Comparison of ENCODE assay signal across 24 mouse cellular contexts in genomic region chr10:45324159-45324558, GRCm38 (mm10). TPM values are rescaled to one million over a fixed set of nuclear protein-coding genes. Genes with fewer than 3 reads are reported as not detected.
A peak's percentile ranks its signal among the peaks of the same experiment; 100 is the strongest.
DNase-seq lines count a peak whose midpoint lies in the region; ATAC-seq and TF ChIP-seq lines count a peak whose summit lies in the region.
"Had no signal": no experiment of that assay in that cellular context is flagged by ENCODE, and none has a peak within 500 bp of the region (broad histone marks: within the 10 kb centered on the region; RNA-seq: fewer than 3 reads in every experiment).

No protein-coding gene starts in this region.

- TF ChIP-seq POLR2A in brain, embryonic 14.5 days (IDR thresholded peaks at IDR 0.05; ENCODE audit: borderline replicate concordance, extremely low read depth, insufficient read depth, insufficient read length, poor library complexity, severe bottlenecking): no peak

- no peaks in the 10 kb centered on the region for H3K36me3 ChIP-seq in forebrain, embryonic 13.5 days (ENCODE audit: poor library complexity, severe bottlenecking)
- no peaks in the 10 kb centered on the region for H3K36me3 ChIP-seq in forebrain, postnatal 0 days (ENCODE audit: insufficient read depth)
- no peaks in the 10 kb centered on the region for H3K36me3 ChIP-seq in forebrain, embryonic 16.5 days (ENCODE audit: control insufficient read depth, insufficient read depth)
- H3K36me3 ChIP-seq in forebrain, embryonic 10.5 days (replicated peaks): no peaks in the 10 kb centered on the region
- H3K36me3 ChIP-seq: embryonic facial prominence, embryonic 13.5 days; embryonic facial prominence, embryonic 15.5 days had no signal

- no peak overlapping the region for H3K4me3 ChIP-seq in forebrain, embryonic 13.5 days
- H3K4me3 ChIP-seq in forebrain, postnatal 0 days (ENCODE audit: low read depth, low read length): no peak overlapping the region
- no peak overlapping the region for H3K4me3 ChIP-seq in forebrain, embryonic 16.5 days (replicated peaks; ENCODE audit: low read length)
- no peak overlapping the region for H3K4me3 ChIP-seq in forebrain, embryonic 10.5 days
- H3K4me3 ChIP-seq: embryonic facial prominence, embryonic 13.5 days; embryonic facial prominence, embryonic 15.5 days; erythroblast, embryonic 14.5 days had no signal

- no peak overlapping the region for H3K27ac ChIP-seq in forebrain, embryonic 13.5 days
- no peak overlapping the region for H3K27ac ChIP-seq in forebrain, postnatal 0 days (ENCODE audit: low read depth, low read length)
- H3K27ac ChIP-seq in forebrain, embryonic 16.5 days (ENCODE audit: low read length): no peak overlapping the region
- H3K27ac ChIP-seq in forebrain, embryonic 10.5 days: no peak overlapping the region
- H3K27ac ChIP-seq: embryonic facial prominence, embryonic 13.5 days; embryonic facial prominence, embryonic 15.5 days had no signal

- peaks cover 20% of the 10 kb centered on the region for H3K27me3 ChIP-seq in forebrain, embryonic 13.5 days
- no peaks in the 10 kb centered on the region for H3K27me3 ChIP-seq in forebrain, postnatal 0 days (ENCODE audit: insufficient read depth, low read length)
- no peaks in the 10 kb centered on the region for H3K27me3 ChIP-seq in forebrain, embryonic 16.5 days (replicated peaks; ENCODE audit: control insufficient read depth, insufficient read depth, low read length)
- H3K27me3 ChIP-seq in forebrain, embryonic 10.5 days (ENCODE audit: poor library complexity, severe bottlenecking): 0 out of 2 replicates have a peak, but pooled peaks cover 4% of the 10 kb centered on the region
- H3K27me3 ChIP-seq: embryonic facial prominence, embryonic 13.5 days; embryonic facial prominence, embryonic 15.5 days; Patski had no signal

- ATAC-seq in forebrain, embryonic 13.5 days: peak; percentile 48; the same call in 1 of the 2 replicates
- ATAC-seq in forebrain, postnatal 0 days: no peak
- peak; percentile 45; the same call in 1 of the 2 replicates for ATAC-seq in forebrain, embryonic 16.5 days
- ATAC-seq: activated CD4-positive, CD25-positive, alpha-beta regulatory T cell, adult 4 months; Patski had no signal

- DNase-seq in forebrain, postnatal 0 days: no peak
- DNase-seq in forebrain, embryonic 10.5 days (ENCODE audit: extremely low spot score, low spot score): no peak
- peak; percentile 86 for DNase-seq in Muller cell, postnatal 12 days (ENCODE audit: inconsistent ontology term)
- DNase-seq in brain, embryonic 14.5 days (ENCODE audit: low read depth): peak; percentile 62
- no peak for DNase-seq in thymus, postnatal 14 days
- DNase-seq: adrenal gland, adult 8-10 months; adrenal gland, postnatal 14 days; adrenal gland, postnatal 36 days; cerebellum, adult 11 months; cerebellum, adult 18-20 months; cerebellum, adult 8-10 months; cerebellum, adult 9-11 months; cerebellum, postnatal 14 days; cerebellum, postnatal 36 days; embryo, embryonic 11 days had no signal

- TF ChIP-seq CTCF in forebrain, postnatal 0 days (IDR thresholded peaks at IDR 0.05; ENCODE audit: low read depth): no peak
- no peak for TF ChIP-seq CTCF in brain, embryonic 14.5 days (IDR thresholded peaks at IDR 0.05; ENCODE audit: borderline replicate concordance, extremely low read depth, insufficient read depth, insufficient read length)

- H3K9ac ChIP-seq in forebrain, embryonic 13.5 days: no peak overlapping the region
- H3K9ac ChIP-seq in forebrain, postnatal 0 days: no peak overlapping the region
- no peak overlapping the region for H3K9ac ChIP-seq in forebrain, embryonic 16.5 days (replicated peaks; ENCODE audit: low read depth, low read length)
- H3K9ac ChIP-seq: embryonic facial prominence, embryonic 13.5 days; embryonic facial prominence, embryonic 15.5 days had no signal

- H3K4me1 ChIP-seq in forebrain, embryonic 13.5 days: peaks cover 3% of the 10 kb centered on the region
- no peaks in the 10 kb centered on the region for H3K4me1 ChIP-seq in forebrain, postnatal 0 days (ENCODE audit: insufficient read depth)
- H3K4me1 ChIP-seq in forebrain, embryonic 16.5 days (replicated peaks; ENCODE audit: control insufficient read depth, insufficient read depth, low read length): no peaks in the 10 kb centered on the region; the same call in 1 of the 2 replicates
- H3K4me1 ChIP-seq in forebrain, embryonic 10.5 days: peaks cover 9% of the 10 kb centered on the region
- H3K4me1 ChIP-seq: embryonic facial prominence, embryonic 13.5 days; embryonic facial prominence, embryonic 15.5 days had no signal

- H3K9me3 ChIP-seq in forebrain, embryonic 13.5 days (replicated peaks): no peaks in the 10 kb centered on the region
- H3K9me3 ChIP-seq in forebrain, postnatal 0 days (ENCODE audit: low read length): no peaks in the 10 kb centered on the region
- H3K9me3 ChIP-seq in forebrain, embryonic 16.5 days (ENCODE audit: control insufficient read depth, low read length): no peaks in the 10 kb centered on the region
- no peaks in the 10 kb centered on the region for H3K9me3 ChIP-seq in forebrain, embryonic 10.5 days
- H3K9me3 ChIP-seq: embryonic facial prominence, embryonic 13.5 days; embryonic facial prominence, embryonic 15.5 days had no signal

- H3K4me2 ChIP-seq in forebrain, embryonic 13.5 days: no peak overlapping the region
- H3K4me2 ChIP-seq in forebrain, postnatal 0 days (ENCODE audit: low read depth): no peak overlapping the region
- H3K4me2 ChIP-seq in forebrain, embryonic 16.5 days (ENCODE audit: low read length): no peak overlapping the region
- H3K4me2 ChIP-seq: embryonic facial prominence, embryonic 13.5 days; embryonic facial prominence, embryonic 15.5 days had no signal

- WGBS in forebrain, embryonic 13.5 days: 17% methylated on average over 1 of the region's 1 CpGs
- WGBS in forebrain, postnatal 0 days: 7% methylated on average over 1 of the region's 1 CpGs
- 0% methylated on average over 1 of the region's 1 CpGs for WGBS in forebrain, embryonic 16.5 days
- 41% methylated on average over 1 of the region's 1 CpGs for WGBS in forebrain, embryonic 10.5 days

RNA-seq across cellular contexts. Expression of gene Bves, which starts 11.4 kb away (rescaled TPM):
- 0.75 and 1.3 TPM in 2 replicates for polyA plus RNA-seq in forebrain, embryonic 13.5 days (2015; fragmentation: Nextera tagmentation; extraction: Ambion mirVana)
- 0.62 and 1.1 TPM in 2 replicates for total RNA-seq in forebrain, postnatal 0 days (2014; rRNA removed)
- polyA plus RNA-seq in forebrain, postnatal 0 days (2015; fragmentation: Nextera tagmentation; extraction: Ambion mirVana): 0.34 and 0.52 TPM in 2 replicates
- 0.33 and 0.73 TPM in 2 replicates for polyA plus RNA-seq in forebrain, embryonic 16.5 days (2015; fragmentation: Nextera tagmentation; extraction: Ambion mirVana)
- 1.7 and 1.9 TPM in 2 replicates for polyA plus RNA-seq in forebrain, embryonic 10.5 days (2016; fragmentation: Nextera tagmentation; extraction: Ambion mirVana)
- polyA plus RNA-seq in brain, embryonic 14.5 days (2012; rRNA removed): 1.6 and 2.6 TPM in 2 replicates
- total RNA-seq: common myeloid progenitor, adult 5-6 weeks; MEL had no signal
- polyA plus RNA-seq: activated CD4-positive, CD25-positive, alpha-beta regulatory T cell, adult 4 months; erythroblast, embryonic 14.5 days had no signal

Comparison
In these comparisons a context has a peak if more than half of its experiments do, and no peak if none do; other contexts are left out.
1. DNase-seq: peak in Muller cell, postnatal 12 days (single experiment) and brain, embryonic 14.5 days (single experiment); none in forebrain, postnatal 0 days (single experiment), forebrain, embryonic 10.5 days (single experiment) and thymus, postnatal 14 days (single experiment).